Mouse (Mus musculus) retina, adult 2 months (tissue): ENCODE data around the gene Spint2.

Source experiments
- DNase-seq: peaks from one replicate; pipeline ENCODE4 v3.0.0-alpha.2; 2012; ENCODE audit warnings: low read depth, low spot score

The Spint2 gene

GRCm38 (mm10) chr7:29304463-29305262, 23.0 kb upstream of the Spint2 start:
- DNase-seq = no peak

- peak; percentile 59 for DNase-seq
These were observed 22.2 kb upstream of the Spint2 start, which contains the start of gene Dpf1 for GRCm38 (mm10) chr7:29303738-29304462. Gene Dpf1, plus strand, starts transcription at chr7:29303951.

- no peak for DNase-seq
These were observed 20.9 kb upstream of the Spint2 start for GRCm38 (mm10) chr7:29302641-29303040.

- DNase-seq = no peak
These were observed 19.4 kb upstream of the Spint2 start for GRCm38 (mm10) chr7:29301127-29301566.

- DNase-seq = peak; percentile 60
These were observed 15.3 kb upstream of the Spint2 start for GRCm38 (mm10) chr7:29296998-29297397.

GRCm38 (mm10) chr7:29295861-29296647, 14.3 kb upstream of the Spint2 start:
- no peak for DNase-seq

- DNase-seq = no peak
These were observed 12.5 kb upstream of the Spint2 start for GRCm38 (mm10) chr7:29294111-29294761.

GRCm38 (mm10) chr7:29293131-29294065, 11.7 kb upstream of the Spint2 start:
- no peak for DNase-seq

GRCm38 (mm10) chr7:29292458-29293098, 10.9 kb upstream of the Spint2 start:
- no peak for DNase-seq

GRCm38 (mm10) chr7:29291616-29292457, 10.1 kb upstream of the Spint2 start:
- DNase-seq = no peak

GRCm38 (mm10) chr7:29290691-29291485, 9.2 kb upstream of the Spint2 start:
- no peak for DNase-seq

GRCm38 (mm10) chr7:29289856-29290255, 8.1 kb upstream of the Spint2 start:
- DNase-seq = no peak

- DNase-seq = no peak
These were observed 7.4 kb upstream of the Spint2 start, which contains the start of gene Ppp1r14a for GRCm38 (mm10) chr7:29288942-29289638. Gene Ppp1r14a, plus strand, starts transcription at chr7:29289308.

GRCm38 (mm10) chr7:29288079-29288478, 6.4 kb upstream of the Spint2 start:
- no peak for DNase-seq

GRCm38 (mm10) chr7:29287481-29287880, 5.8 kb upstream of the Spint2 start:
- no peak for DNase-seq

GRCm38 (mm10) chr7:29284523-29284922, 2.8 kb upstream of the Spint2 start:
- DNase-seq = no peak

GRCm38 (mm10) chr7:29283876-29284275, 2.2 kb upstream of the Spint2 start:
- DNase-seq = no peak
